Mouse (Mus musculus) gastrocnemius, postnatal 25 days (tissue): ENCODE measurements around the gene Gzmc. TPM values are rescaled to one million over a fixed set of nuclear protein-coding genes. Genes with fewer than 3 reads are reported as not detected.
"Not testable (repeated sequence)": the region's sequence is repeated elsewhere in the genome, so short reads cannot be mapped to it uniquely, and the experiment has no call there.

Experiments
- DNase-seq: peaks from one replicate; pipeline ENCODE4 v3.0.0; 2022
- long read RNA-seq, 2 experiments: library from polyadenylated mRNA; stranded (forward); transcript quantifications; one replicate each; pipeline ENCODE4 v2.0.0; 2021
- total RNA-seq, 2 experiments: library from RNA; stranded (reverse); gene quantifications; 1 replicate in 1 of 2; 2 replicates in 1 of 2; pipeline ENCODE4 v1.2.3; 2021

Gene Gzmc
- not detected for total RNA-seq
- long read RNA-seq, experiment 1 = 0 reads
- long read RNA-seq, experiment 2 = 0 reads

- no peak for DNase-seq
Observed at GRCm38 (mm10) chr14:56234556-56234955, at the start of gene Gzmc. TSS of gene Gzmc (minus strand) at chr14:56234656.

- no peak for DNase-seq
Observed at GRCm38 (mm10) chr14:56283816-56284215, 49.4 kb upstream of the Gzmc start.

GRCm38 (mm10) chr14:56281090-56281489 is 46.6 kb upstream of the Gzmc start:
- DNase-seq = no peak

GRCm38 (mm10) chr14:56278691-56279090 is 44.2 kb upstream of the Gzmc start:
- DNase-seq = not testable (repeated sequence)

- DNase-seq = not testable (repeated sequence)
Observed at GRCm38 (mm10) chr14:56276096-56276495, 41.6 kb upstream of the Gzmc start.

GRCm38 (mm10) chr14:56266109-56266508 is 31.7 kb upstream of the Gzmc start:
- no peak for DNase-seq

- no peak for DNase-seq
Observed at GRCm38 (mm10) chr14:56262153-56262552, 27.7 kb upstream of the Gzmc start, which contains the start of gene Gzmb. TSS of gene Gzmb (minus strand) at chr14:56262260.

- no peak for DNase-seq
Observed at GRCm38 (mm10) chr14:56240409-56240808, 6.0 kb upstream of the Gzmc start.

- DNase-seq = no peak
Observed at GRCm38 (mm10) chr14:56211317-56211716, 23.1 kb downstream of the Gzmc start, which contains the start of gene Gzmf. TSS of gene Gzmf (minus strand) at chr14:56211417.

- DNase-seq = no peak
Observed at GRCm38 (mm10) chr14:56205613-56206012, 28.8 kb downstream of the Gzmc start.

GRCm38 (mm10) chr14:56205021-56205420 is 29.4 kb downstream of the Gzmc start:
- DNase-seq = not testable (repeated sequence)

GRCm38 (mm10) chr14:56203975-56204374 is 30.5 kb downstream of the Gzmc start:
- no peak for DNase-seq

GRCm38 (mm10) chr14:56186946-56187345 is 47.5 kb downstream of the Gzmc start:
- no peak for DNase-seq

- DNase-seq = no peak
Observed at GRCm38 (mm10) chr14:56186521-56186920, 47.9 kb downstream of the Gzmc start.

Other genes starting within 250 kb of the Gzmc start
- not detected for gene Mcpt1, start 216.7 kb downstream of the Gzmc start, total RNA-seq
- not detected for gene Mcpt9, start 204.2 kb downstream of the Gzmc start, total RNA-seq
- gene Mcpt2, start 192.6 kb downstream of the Gzmc start, total RNA-seq = not detected
- 1 to 10 TPM; 2.7 to 5.8 TPM for gene Mcpt4, start 172.3 kb downstream of the Gzmc start, total RNA-seq
- not detected for gene Mcpt8, start 149.4 kb downstream of the Gzmc start, total RNA-seq
- not detected for gene Ctsg, start 132.1 kb downstream of the Gzmc start, total RNA-seq
- not detected for gene Gzme, start 114.0 kb downstream of the Gzmc start, total RNA-seq
- gene Gzmd, start 102.0 kb downstream of the Gzmc start, total RNA-seq = not detected
- gene Gzmg, start 75.1 kb downstream of the Gzmc start, total RNA-seq = not detected
- not detected for gene Gzmn, start 60.1 kb downstream of the Gzmc start, total RNA-seq
- not detected for gene Gzmf, start 23.2 kb downstream of the Gzmc start, total RNA-seq
- not detected for gene Gzmb, start 27.6 kb upstream of the Gzmc start, total RNA-seq
- gene Atp12a, start 130.4 kb upstream of the Gzmc start, total RNA-seq = not detected
- gene Rnf17, start 167.9 kb upstream of the Gzmc start, total RNA-seq = not detected